Mouse (Mus musculus): ENCODE results near the gene Lurap1. TPM values are rescaled to one million over a fixed set of nuclear protein-coding genes. Genes with fewer than 3 reads are reported as not detected.

Gene Lurap1
- polyA plus RNA-seq, 1 experiment = not detected

GRCm38 (mm10) chr4:116149812-116150155, 1.4 kb downstream of the Lurap1 start:
- TF ChIP-seq TAL1 (IDR thresholded peaks at IDR 0.05; ENCODE audit: low read length) (no peak), GATA1 (IDR thresholded peaks at IDR 0.05; ENCODE audit: low read length) (no peak)
- Histone ChIP-seq H3K4me3 (replicated peaks) (peak overlapping the region; percentile 80), H3K9me3 (ENCODE audit: control insufficient read depth, low read length) (peaks cover 5% of the 10 kb centered on the region), H3K4me1 (ENCODE audit: control insufficient read depth) (peaks cover 25% of the 10 kb centered on the region), H3K36me3 (ENCODE audit: control insufficient read depth) (peaks cover 31% of the 10 kb centered on the region), H3K27me3 (ENCODE audit: control insufficient read depth) (peaks cover 11% of the 10 kb centered on the region)

GRCm38 (mm10) chr4:116143891-116144717, 7.0 kb downstream of the Lurap1 start:
- H3K4me1 ChIP-seq (ENCODE audit: control insufficient read depth) = peaks cover 10% of the 10 kb centered on the region
- peaks cover 54% of the 10 kb centered on the region for H3K27me3 ChIP-seq (ENCODE audit: control insufficient read depth)
- no peaks in the 10 kb centered on the region for H3K36me3 ChIP-seq (ENCODE audit: control insufficient read depth)
- H3K9me3 ChIP-seq (ENCODE audit: control insufficient read depth, low read length) = peaks cover 5% of the 10 kb centered on the region
- no peak for TF ChIP-seq GATA1 (IDR thresholded peaks at IDR 0.05; ENCODE audit: low read length)
- TF ChIP-seq TAL1 (IDR thresholded peaks at IDR 0.05; ENCODE audit: low read length) = no peak
- peak overlapping the region; percentile 57 for H3K4me3 ChIP-seq (replicated peaks)

- Histone ChIP-seq H3K9me3 (ENCODE audit: control insufficient read depth, low read length) (peaks cover 5% of the 10 kb centered on the region), H3K4me1 (ENCODE audit: control insufficient read depth) (peaks cover 10% of the 10 kb centered on the region), H3K36me3 (ENCODE audit: control insufficient read depth) (no peaks in the 10 kb centered on the region), H3K27me3 (ENCODE audit: control insufficient read depth) (peaks cover 54% of the 10 kb centered on the region), H3K4me3 (replicated peaks) (no peak overlapping the region)
- TF ChIP-seq GATA1 (IDR thresholded peaks at IDR 0.05; ENCODE audit: low read length) = no peak
- TF ChIP-seq TAL1 (IDR thresholded peaks at IDR 0.05; ENCODE audit: low read length) = no peak
These were observed 7.8 kb downstream of the Lurap1 start for GRCm38 (mm10) chr4:116143317-116143811.

- no peaks in the 10 kb centered on the region for H3K36me3 ChIP-seq (ENCODE audit: control insufficient read depth)
- TF ChIP-seq GATA1 (IDR thresholded peaks at IDR 0.05; ENCODE audit: low read length) = no peak
- TF ChIP-seq TAL1 (IDR thresholded peaks at IDR 0.05; ENCODE audit: low read length) = no peak
- no peak overlapping the region for H3K4me3 ChIP-seq (replicated peaks)
- H3K27me3 ChIP-seq (ENCODE audit: control insufficient read depth) = peaks cover 52% of the 10 kb centered on the region
- H3K4me1 ChIP-seq (ENCODE audit: control insufficient read depth) = peaks cover 10% of the 10 kb centered on the region
- H3K9me3 ChIP-seq (ENCODE audit: control insufficient read depth, low read length) = peaks cover 3% of the 10 kb centered on the region
These were observed 8.9 kb downstream of the Lurap1 start for GRCm38 (mm10) chr4:116142269-116142668.

- H3K4me1 ChIP-seq (ENCODE audit: control insufficient read depth) = peaks cover 10% of the 10 kb centered on the region
- H3K27me3 ChIP-seq (ENCODE audit: control insufficient read depth) = peaks cover 52% of the 10 kb centered on the region
- TF ChIP-seq TAL1 (IDR thresholded peaks at IDR 0.05; ENCODE audit: low read length) = no peak
- no peak for TF ChIP-seq GATA1 (IDR thresholded peaks at IDR 0.05; ENCODE audit: low read length)
- no peak overlapping the region for H3K4me3 ChIP-seq (replicated peaks)
- H3K36me3 ChIP-seq (ENCODE audit: control insufficient read depth) = no peaks in the 10 kb centered on the region
- no peaks in the 10 kb centered on the region; the same call in 1 of the 2 replicates for H3K9me3 ChIP-seq (ENCODE audit: control insufficient read depth, low read length)
These were observed 9.4 kb downstream of the Lurap1 start for GRCm38 (mm10) chr4:116141736-116142135.

GRCm38 (mm10) chr4:116140801-116141574, 10.2 kb downstream of the Lurap1 start:
- TF ChIP-seq TAL1 (IDR thresholded peaks at IDR 0.05; ENCODE audit: low read length) = no peak
- TF ChIP-seq GATA1 (IDR thresholded peaks at IDR 0.05; ENCODE audit: low read length) = no peak
- peaks cover 10% of the 10 kb centered on the region for H3K4me1 ChIP-seq (ENCODE audit: control insufficient read depth)
- no peaks in the 10 kb centered on the region for H3K36me3 ChIP-seq (ENCODE audit: control insufficient read depth)
- peaks cover 52% of the 10 kb centered on the region for H3K27me3 ChIP-seq (ENCODE audit: control insufficient read depth)
- H3K9me3 ChIP-seq (ENCODE audit: control insufficient read depth, low read length) = no peaks in the 10 kb centered on the region; the same call in 1 of the 2 replicates
- no peak overlapping the region for H3K4me3 ChIP-seq (replicated peaks)

GRCm38 (mm10) chr4:116137421-116137996, 13.6 kb downstream of the Lurap1 start:
- H3K27me3 ChIP-seq (ENCODE audit: control insufficient read depth) = peaks cover 21% of the 10 kb centered on the region
- no peak overlapping the region for H3K4me3 ChIP-seq (replicated peaks)
- H3K36me3 ChIP-seq (ENCODE audit: control insufficient read depth) = no peaks in the 10 kb centered on the region
- no peaks in the 10 kb centered on the region for H3K9me3 ChIP-seq (ENCODE audit: control insufficient read depth, low read length)
- no peak for TF ChIP-seq GATA1 (IDR thresholded peaks at IDR 0.05; ENCODE audit: low read length)
- no peak for TF ChIP-seq TAL1 (IDR thresholded peaks at IDR 0.05; ENCODE audit: low read length)
- H3K4me1 ChIP-seq (ENCODE audit: control insufficient read depth) = no peaks in the 10 kb centered on the region; the same call in 1 of the 2 replicates

GRCm38 (mm10) chr4:116134990-116135389, 16.1 kb downstream of the Lurap1 start:
- Histone ChIP-seq H3K27me3 (ENCODE audit: control insufficient read depth) (no peaks in the 10 kb centered on the region; the same call in 1 of the 2 replicates), H3K36me3 (ENCODE audit: control insufficient read depth) (peaks cover 7% of the 10 kb centered on the region), H3K4me3 (replicated peaks) (no peak overlapping the region), H3K4me1 (ENCODE audit: control insufficient read depth) (no peaks in the 10 kb centered on the region; the same call in 1 of the 2 replicates), H3K9me3 (ENCODE audit: control insufficient read depth, low read length) (no peaks in the 10 kb centered on the region)
- TF ChIP-seq TAL1 (IDR thresholded peaks at IDR 0.05; ENCODE audit: low read length) (no peak), GATA1 (IDR thresholded peaks at IDR 0.05; ENCODE audit: low read length) (no peak)
